Mouse (Mus musculus) CD4-positive, CD25-positive, alpha-beta regulatory T cell, adult 4 months (primary cell): Measurements from ENCODE around the gene Nlrc5. TPM values are rescaled to one million over a fixed set of nuclear protein-coding genes. Genes with fewer than 3 reads are reported as not detected.
A peak's percentile ranks its signal among the peaks of the same experiment; 100 is the strongest.

Source experiments
- ATAC-seq: one replicate; pipeline ENCODE4 v1.8.0; 2017
- polyA plus RNA-seq, 2 experiments: library from polyadenylated mRNA; unstranded; fragments of 100-300 nt; shearing (Covaris generic); gene quantifications; one replicate each; pipeline ENCODE4 v1.2.1; 2017

The Nlrc5 gene
- polyA plus RNA-seq, 2 experiments from 2014 or later: 186 to 214 TPM

GRCm38 (mm10) chr8:94471281-94471680, 37.1 kb downstream of the Nlrc5 start:
- ATAC-seq: no peak

DNA sequence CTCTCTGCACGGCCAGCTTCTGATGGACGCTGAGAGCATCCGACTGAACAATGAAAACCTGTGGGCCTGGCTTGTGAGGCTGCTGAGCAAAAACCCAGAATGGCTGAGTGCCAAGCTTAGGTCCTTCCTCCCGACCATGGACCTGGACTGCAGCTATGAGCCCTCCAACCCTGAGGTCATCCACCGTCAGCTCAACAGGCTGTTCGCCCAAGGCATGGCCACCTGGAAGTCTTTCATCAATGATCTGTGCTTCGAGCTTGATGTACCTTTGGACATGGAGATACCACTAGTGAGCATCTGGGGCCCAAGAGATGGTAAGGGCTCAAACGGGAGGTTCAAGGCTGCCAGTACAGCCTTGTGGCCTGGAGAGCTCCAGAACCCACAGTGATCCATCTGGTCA, 38.6 kb downstream of the Nlrc5 start:
- no peak for ATAC-seq

DNA sequence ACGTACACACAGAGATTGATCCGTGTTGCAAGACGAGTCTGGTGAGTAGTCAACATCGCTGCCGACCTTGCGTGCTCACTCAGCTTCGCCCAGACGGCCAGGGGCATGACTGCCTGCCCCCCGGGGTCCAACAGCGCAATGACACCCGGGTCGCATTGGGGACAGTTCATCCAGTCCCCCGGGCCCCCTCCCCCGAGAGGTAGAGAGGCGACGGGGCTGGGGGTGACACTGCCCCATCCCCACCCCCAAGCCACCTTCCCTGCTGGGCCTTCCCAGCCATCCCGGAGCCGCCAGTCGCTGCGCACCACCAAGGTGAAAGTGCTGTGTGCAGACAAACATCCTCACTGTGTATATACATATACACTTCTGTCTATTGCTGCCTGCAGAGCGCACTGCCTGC, 39.3 kb downstream of the Nlrc5 start:
- no peak for ATAC-seq

DNA sequence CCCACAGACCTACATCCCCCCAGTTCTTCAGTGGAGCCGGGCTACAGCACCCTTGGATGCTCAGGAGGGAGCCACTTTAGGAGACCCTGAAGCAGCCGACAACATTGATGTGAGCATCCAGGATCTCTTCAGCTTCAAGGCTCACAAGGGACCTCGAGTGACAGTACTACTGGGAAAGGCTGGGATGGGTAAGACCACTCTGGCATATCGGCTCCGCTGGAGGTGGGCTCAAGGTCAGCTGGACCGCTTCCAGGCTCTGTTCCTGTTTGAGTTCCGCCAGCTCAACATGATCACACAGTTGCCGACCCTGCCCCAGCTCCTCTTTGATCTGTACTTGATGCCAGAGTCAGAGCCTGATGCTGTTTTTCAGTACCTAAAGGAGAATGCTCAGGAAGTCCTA, 41.6 kb downstream of the Nlrc5 start:
- ATAC-seq: no peak

GRCm38 (mm10) chr8:94476846-94477245, 42.7 kb downstream of the Nlrc5 start:
- no peak for ATAC-seq

DNA sequence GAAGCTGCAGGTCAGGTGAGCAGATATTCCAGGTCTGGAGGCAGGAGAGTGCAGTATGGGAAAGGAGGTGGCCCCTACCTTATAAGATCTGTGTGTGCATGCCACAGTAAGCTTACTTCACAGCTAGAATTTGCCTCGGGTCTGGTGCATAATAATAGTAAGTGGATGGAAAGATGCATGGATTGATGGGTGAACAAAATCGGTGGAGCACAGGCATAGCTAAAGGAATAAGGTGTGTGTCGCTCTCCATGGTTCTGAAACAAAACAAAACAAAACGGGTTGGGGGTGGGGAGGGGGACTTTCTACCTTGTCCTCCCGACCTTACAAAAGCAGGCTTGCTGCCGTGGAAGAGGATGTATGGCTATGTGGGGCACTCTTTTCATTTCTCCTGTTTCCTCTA, 47.9 kb downstream of the Nlrc5 start:
- ATAC-seq: no peak

DNA sequence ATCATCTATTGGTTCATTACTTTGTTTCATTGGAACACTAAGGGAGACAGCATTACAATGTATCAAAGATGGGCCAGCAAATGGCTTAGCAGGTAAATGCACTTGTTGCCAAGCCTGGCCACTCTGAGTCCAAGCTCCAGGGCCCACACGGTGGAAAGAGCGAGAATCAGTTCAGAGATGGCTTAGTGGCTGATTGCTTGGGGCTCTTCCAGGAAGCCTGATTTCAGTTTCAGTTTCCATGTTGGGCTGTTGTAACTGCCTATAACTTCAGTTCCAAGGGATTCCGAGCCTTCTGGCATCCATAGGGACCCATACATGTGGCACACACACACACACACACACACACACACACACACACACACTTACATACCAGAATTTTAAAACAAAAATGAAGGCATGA, 51.1 kb downstream of the Nlrc5 start:
- peak; percentile 55 for ATAC-seq

DNA sequence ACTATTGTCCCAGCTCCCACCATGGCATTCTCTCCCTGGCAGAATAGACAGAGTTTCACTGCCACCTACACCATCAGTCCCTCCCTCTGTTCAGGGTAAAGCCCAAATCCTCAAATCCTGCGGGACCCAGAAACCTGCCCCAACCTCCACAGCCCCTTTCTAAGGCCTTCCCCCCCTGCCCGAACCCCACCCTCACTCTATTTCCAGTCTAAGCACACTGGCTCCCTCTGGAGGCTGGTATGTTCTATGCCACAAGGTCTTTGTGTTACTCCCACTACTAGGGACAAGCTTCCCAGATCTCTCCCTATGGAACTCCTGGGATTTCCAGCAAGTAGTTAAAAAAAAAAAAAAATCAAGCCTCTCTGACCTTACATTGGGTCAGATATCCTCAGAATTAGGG, 51.7 kb downstream of the Nlrc5 start:
- no peak for ATAC-seq

DNA sequence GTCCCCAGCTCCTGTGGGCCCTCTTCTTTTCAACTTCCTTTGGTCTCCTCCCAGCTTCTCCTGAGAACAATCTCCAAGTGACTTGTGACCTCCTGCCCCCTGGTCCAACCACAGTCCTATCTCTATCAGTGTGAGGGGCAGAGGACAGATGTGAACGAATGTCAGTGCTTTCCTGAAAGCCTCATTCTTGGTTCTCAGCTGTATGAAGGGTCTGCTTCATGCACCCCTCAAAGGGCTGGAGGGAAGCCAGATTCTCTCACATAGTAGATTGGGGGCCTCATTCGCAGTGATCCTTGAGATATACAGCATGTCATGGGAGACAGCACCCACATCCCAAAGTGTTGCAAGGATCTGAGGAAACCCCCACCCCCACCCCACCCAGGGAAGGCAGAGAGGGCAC, 53.9 kb downstream of the Nlrc5 start:
- no peak for ATAC-seq

- no peak for ATAC-seq
Observed at GRCm38 (mm10) chr8:94489809-94490483, 55.8 kb downstream of the Nlrc5 start.

DNA sequence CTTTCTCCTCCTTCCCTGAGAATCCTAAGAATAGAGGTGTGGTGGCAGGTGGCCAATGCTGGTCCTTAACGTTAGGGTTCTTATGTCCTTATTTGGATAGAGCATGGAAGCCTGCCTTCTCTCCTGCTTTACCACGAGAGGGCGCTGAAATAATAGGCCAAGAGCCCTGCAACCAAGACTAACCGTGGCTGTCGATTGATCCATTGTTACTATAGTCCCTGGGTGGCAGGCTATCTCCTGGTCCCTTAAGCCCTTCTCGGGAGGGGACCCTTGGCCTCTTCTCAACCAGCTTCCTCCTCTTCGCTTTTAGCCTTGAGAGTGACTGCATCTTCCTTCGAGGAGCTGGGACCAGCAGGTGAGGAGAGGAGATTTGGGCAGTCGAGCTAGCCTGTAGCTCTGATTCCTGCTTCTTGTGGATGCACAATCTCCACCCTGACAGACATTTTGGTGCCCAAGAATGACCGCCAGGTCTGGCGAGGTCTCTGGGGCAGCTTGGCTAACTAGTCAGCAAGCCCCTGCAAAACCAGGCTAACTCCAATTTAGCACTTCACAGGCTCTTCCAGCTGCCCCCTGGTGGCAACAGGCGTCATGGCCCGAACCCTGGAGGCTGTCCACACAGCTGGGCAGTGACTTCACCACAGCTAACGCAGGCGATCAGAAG, 58.0 kb downstream of the Nlrc5 start:
- peak; percentile 72 for ATAC-seq

GRCm38 (mm10) chr8:94493240-94493639, 59.1 kb downstream of the Nlrc5 start:
- no peak for ATAC-seq

- ATAC-seq: no peak
Observed at GRCm38 (mm10) chr8:94515430-94516208, 81.5 kb downstream of the Nlrc5 start.

- ATAC-seq: no peak
Observed at GRCm38 (mm10) chr8:94516209-94516593, 82.0 kb downstream of the Nlrc5 start.

GRCm38 (mm10) chr8:94516766-94517165, 82.6 kb downstream of the Nlrc5 start:
- ATAC-seq: no peak

GRCm38 (mm10) chr8:94518331-94518730, 84.2 kb downstream of the Nlrc5 start:
- ATAC-seq: no peak

DNA sequence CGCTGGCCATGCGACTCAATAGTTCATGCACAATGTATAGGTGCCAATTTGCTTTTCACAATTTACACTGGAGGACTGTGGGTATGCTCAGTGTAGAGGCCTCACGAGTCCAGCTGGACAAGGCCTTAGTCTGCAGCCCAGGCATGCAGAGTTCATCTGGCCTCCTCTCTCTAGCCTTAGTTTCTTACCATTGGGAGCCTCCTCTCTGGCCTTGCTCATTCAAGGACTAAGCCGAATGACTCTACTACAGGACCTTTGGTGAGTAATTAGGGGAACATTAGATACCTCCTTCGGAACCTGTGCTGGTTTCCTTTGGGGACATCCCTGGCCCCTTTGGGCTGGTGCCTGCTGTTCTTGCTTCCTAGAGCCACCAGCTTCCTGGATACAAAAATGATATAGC, 84.9 kb downstream of the Nlrc5 start:
- no peak for ATAC-seq

DNA sequence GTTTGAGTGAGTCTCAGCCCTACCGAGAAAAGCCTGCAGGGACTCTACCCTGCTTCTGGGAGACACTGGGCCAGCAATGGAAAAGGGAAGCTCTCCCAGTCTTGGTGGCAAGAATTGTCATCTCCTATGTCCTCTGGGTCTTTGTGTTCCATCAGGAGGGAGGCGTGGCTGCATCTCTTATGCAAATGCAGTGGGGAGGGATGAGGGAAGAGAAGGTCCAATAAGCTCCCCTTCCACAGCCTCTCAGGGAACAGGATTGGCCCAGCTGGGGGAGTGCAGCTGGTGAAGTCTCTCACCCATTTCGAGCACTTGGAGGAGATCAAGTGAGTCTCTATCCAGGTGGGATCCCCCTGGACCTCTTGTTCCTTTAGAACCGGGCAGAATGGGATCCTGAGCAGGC, 87.3 kb downstream of the Nlrc5 start:
- no peak for ATAC-seq

GRCm38 (mm10) chr8:94522482-94522881, 88.3 kb downstream of the Nlrc5 start:
- ATAC-seq: no peak

DNA sequence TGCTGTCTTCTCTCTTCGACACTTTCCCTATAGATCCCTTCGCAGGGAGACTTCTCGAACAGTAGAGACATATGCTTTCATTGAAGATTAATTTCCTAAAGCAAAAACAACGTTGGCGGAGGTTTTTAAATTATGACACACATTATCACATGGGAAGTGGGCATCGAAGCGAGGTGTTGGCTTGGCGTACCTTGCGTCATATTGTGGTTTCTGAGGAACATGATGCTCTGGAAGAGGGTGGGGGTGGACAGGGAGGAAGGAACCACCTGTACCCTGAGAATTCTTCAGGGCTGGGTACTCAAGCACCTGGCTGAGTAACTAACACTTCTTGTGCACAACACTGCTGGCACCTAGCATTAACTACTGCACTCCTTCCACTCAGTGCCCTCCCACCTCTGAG, 90.4 kb downstream of the Nlrc5 start:
- no peak for ATAC-seq

DNA sequence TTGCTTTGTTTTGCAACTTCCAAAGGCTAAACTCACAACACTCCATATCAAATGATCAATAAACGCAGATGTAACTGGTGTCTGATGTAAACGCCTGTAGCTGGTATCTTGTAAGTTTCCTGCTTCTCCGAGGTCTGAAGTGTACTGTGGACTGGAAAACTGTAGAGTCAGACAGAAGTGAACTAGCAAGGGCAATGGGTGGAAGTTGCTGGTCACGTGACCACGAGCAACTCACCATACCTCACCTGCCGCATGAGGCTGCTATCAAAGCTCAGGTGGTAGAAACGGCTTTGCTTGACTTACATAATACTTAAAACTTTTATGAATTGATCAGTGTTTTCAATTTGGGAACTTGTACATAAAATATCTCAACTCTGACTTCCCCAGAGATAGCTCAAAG, 93.0 kb downstream of the Nlrc5 start:
- ATAC-seq: no peak

DNA sequence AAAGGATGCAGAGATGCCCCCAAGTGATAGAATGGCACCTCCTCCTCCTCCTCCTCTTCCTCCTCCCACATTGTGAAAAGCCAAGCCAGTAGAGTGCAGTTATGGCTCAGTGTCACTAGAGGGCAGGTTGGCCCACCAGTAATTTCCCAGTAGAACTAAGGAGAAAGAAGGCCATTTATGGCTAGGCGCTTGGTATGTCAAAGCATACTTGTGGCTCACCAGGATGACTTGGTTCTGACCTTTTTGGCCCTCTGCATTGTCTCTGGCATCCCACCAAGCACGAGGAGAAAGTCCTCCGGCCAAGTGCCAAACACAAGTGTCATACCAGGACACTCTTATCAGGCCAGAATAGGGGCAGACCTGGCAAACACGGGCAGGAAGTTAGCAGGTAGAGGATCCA, 94.1 kb downstream of the Nlrc5 start:
- peak; percentile 19 for ATAC-seq

- no peak for ATAC-seq
Observed at GRCm38 (mm10) chr8:94529875-94530274, 95.7 kb downstream of the Nlrc5 start.

DNA sequence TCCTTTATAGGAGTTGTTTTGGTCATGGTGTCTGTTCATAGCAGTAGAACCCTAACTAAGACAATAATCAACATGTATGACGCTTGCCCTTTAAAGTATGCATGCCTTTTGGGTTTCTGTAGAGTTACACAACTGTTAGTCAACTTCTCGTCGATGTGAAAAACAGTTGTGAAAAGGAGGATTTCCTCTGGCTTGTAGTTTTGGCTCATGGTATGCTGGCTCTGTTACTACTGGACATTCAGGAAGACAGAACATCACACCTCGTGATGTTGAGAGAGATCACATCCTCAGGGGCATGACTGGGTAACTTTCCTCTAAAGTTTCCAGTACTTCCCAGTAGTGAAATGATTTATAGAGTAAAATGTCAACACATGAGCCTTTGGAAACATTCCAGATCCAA, 96.5 kb downstream of the Nlrc5 start:
- ATAC-seq: no peak
